Mouse (Mus musculus): Measurements from ENCODE around the gene Inpp5a.

Inpp5a gene

GRCm38 (mm10) chr7:139437926-139438600, 49.2 kb downstream of the Inpp5a start:
- peak; percentile 36; the same call in 1 of the 2 replicates for ATAC-seq (ENCODE audit: insufficient number of reproducible peaks, low FRiP score, low TSS enrichment)

DNA sequence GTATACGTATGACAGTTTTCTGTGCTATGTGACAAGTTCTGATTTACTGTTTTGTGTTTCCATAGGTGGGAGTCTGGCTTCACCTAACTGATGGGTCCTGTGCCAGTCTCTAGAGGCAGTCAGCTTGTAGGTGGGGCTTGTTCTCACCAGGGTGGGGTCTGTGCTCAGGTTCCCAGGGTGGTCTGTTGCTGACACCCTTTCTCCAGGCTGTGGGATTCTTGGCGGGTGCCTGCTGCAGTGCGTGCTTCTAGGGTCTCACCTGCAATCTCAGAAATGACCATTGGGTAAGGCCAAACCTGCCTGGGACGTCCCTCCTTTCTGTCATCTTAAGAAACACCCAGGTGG, 49.7 kb downstream of the Inpp5a start:
- no peak for ATAC-seq (ENCODE audit: insufficient number of reproducible peaks, low FRiP score, low TSS enrichment)

DNA sequence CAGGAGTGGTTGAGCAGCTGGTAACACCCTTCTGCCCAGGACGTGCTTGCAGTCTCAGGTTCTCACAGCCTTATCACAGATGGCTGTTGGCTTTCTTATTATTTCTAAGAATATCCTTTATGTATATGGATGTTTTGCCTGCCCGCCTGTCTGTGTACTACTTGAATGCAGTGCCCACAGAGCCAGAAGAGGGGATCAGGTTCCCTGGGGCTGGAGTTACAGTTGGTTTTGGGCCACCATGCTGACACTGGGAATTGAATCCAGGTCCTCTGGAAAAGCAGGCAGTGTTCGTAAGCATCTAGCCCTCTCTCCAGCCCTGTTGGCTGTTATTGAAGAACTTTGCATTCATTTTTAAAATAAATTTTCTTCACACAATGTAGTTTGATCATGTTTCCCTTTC, 50.1 kb downstream of the Inpp5a start:
- no peak for ATAC-seq (ENCODE audit: insufficient number of reproducible peaks, low FRiP score, low TSS enrichment)

DNA sequence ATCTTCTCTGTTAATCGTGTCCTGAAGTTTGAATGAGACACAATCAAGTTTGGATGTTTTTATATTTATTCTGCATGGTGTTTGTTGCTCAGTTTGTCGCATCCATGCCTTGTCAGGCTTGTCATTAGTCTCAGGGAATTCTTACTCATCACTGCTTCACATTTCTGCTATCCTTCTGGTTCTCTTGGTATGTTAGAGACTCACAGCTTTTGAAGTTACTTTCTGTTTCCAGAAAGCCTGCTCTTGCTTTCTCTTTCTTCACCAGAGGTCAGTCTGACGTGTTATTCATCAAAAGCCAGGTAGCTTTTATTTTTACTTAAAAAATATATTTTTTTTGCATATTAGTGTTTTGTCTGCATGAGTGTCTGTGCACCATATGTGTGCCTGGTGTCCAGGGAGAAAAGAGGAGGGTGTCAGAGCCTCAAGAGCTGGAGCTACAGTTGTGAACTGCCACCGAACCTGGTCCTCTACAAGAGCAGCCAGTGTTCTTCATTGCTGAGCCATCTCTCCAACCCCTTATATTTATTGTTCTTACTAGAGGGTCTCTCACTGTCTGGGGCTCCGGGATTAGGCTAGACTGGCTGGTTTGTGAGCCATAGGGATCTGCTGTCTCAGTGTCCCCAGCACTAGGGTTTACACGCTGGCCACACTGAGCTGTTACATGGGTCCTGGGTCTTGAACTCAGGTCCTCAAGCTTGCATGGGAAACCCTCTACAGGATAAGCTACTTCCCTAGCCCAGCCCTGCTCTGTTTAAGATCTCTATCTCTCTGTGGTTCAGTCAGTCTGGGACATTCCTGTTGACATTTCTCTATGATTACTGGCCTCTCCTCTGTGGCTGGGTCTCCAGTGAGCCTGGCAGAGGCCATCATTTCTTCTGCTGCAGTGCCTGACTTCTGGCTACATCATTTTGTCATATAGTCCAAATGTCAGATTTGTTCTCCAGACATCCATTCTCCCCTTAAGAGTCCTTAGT, 51.3 kb downstream of the Inpp5a start:
- no peak for ATAC-seq (ENCODE audit: insufficient number of reproducible peaks, low FRiP score, low TSS enrichment)

DNA sequence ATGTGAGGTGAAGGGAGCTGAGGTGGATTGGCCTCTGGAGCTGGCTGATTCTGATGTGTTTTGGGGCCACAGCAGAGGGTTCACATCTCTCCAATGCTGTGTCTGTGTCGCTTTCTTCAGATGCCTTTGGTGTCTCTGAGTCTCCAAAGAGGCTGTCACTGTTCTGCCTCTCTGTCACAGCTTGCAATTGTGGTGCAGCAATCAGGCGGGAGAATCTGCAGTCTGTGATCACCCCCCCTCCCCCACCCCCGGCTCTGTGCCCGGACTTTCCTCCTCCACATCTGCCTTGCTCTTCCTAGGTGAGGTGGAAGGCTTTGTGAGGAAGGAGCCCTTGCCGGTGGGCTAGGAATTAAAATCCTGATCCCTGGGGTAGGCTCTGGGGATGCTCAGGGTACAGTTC, 52.1 kb downstream of the Inpp5a start:
- ATAC-seq (ENCODE audit: insufficient number of reproducible peaks, low FRiP score, low TSS enrichment): no peak

DNA sequence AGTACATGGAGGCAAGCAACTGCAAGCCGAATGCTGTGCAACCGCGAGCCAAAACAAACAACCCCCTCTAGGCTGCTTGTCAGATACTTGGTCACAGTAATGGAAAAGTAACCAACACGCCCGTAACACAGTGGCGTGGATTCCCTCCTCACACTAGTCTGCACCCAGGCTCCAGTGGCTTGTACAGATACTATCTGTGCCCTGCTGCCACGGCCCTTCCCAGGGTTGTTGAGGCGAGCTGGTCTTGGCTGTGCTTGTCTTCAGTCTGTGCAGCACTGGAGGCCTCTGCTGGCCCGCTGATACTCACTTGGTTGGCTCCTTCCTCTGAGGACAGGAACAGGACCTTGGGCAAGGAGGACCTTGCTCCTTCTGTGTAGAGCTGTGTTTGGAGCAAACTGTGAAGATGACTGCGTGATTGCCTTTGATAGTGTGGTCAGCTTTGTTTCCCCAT, 52.9 kb downstream of the Inpp5a start:
- peak; percentile 26; the same call in 1 of the 2 replicates for ATAC-seq (ENCODE audit: insufficient number of reproducible peaks, low FRiP score, low TSS enrichment)

GRCm38 (mm10) chr7:139445621-139446020, 56.7 kb downstream of the Inpp5a start:
- no peak for ATAC-seq (ENCODE audit: insufficient number of reproducible peaks, low FRiP score, low TSS enrichment)

DNA sequence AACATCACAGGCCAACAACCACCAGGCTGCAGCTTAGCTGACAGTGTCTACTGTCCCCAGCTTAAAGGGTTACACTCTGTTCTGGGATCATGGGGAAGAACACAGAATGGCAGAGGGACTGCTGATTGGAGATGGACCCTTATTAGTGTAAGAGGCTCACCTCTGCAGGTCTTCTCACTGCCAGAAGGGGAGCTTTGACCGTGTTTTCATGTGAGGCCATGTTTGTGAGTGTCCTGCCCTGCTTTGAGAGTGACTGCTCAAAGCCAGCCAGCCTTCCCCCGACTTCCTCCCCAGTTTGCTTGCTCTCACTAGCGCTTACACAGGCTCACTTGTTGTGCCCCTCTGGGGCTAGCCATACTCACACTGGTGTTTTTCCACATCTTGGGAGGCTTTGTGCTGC, 58.5 kb downstream of the Inpp5a start:
- ATAC-seq (ENCODE audit: insufficient number of reproducible peaks, low FRiP score, low TSS enrichment): no peak

DNA sequence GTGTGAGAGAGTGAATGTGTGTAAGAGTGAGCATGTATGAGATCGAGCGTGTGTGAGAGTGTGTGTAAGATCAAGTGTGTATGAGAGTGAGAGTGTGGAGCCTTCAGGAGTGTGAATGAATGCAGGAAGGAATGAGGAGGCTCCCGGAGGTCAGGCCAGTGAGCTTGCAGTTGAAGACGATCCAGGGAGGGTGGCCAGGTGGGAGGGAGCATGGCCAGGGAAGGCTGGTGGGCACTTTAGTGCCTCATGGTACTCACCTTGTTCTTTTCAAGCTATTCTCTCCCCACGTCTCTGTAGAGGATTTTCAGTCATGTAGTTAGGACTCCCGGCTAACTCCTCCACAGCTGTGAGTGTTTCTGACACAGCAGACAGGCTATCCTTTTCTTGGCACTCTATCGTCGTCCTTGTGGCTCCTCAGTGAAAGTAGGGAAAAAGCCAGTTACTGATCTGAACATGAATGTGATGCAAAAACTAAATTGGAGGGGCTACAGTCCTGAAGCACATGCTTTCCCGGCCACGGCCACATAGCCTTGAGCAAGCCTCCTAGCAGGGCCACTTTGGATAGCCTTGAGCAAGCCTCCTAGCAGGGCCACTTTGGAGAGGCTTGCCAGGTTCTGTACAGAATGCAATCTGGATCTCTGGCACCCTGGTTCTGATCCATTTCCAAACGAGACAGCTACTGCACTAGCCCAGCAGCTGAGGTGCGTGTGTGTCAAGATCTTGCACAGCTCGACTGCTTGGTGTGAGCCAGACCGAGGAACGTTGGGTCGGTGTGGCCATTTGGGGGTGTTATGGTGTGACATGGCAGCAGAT, 61.5 kb downstream of the Inpp5a start:
- ATAC-seq (ENCODE audit: insufficient number of reproducible peaks, low FRiP score, low TSS enrichment): peak; percentile 23; the same call in 1 of the 2 replicates

DNA sequence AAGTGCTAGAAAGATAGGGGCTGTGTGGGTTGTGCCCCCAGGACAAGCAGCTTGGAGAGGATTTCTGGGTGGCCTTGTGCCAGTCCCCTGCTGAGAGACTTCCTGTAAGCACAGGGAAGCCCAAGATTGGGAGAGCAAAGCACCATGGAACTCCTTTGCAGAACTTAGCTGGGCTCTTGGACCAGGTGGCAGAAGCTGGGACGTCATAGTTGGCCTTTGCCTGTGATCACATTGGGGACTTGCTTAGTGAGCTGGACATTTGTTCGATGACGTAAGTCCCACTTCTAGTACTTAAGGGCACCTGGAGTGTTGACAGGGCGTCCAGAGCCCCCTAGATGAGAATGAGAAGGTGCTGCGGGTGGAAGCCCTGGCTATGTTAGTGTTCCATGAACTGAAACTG, 62.8 kb downstream of the Inpp5a start:
- no peak for ATAC-seq (ENCODE audit: insufficient number of reproducible peaks, low FRiP score, low TSS enrichment)

GRCm38 (mm10) chr7:139452199-139452598, 63.3 kb downstream of the Inpp5a start:
- no peak for ATAC-seq (ENCODE audit: insufficient number of reproducible peaks, low FRiP score, low TSS enrichment)

DNA sequence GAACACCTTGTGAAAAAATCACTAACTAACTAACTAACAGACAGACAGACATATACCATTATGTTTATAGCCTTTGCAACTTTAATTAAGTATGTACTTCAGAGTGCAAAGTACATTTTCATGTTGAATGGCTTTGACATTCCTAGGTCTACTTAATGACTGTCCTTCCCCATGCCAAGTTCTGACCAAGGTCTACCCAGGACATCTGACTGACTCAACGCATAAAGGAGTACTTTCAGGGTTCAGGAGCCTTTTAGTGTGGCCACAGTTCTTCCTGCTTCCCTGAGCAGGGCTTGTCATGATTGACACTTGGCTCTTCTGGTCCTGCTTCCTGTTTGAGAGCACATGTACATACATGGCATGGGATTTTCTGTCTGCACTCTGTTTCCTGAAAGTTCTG, 64.3 kb downstream of the Inpp5a start:
- no peak for ATAC-seq (ENCODE audit: insufficient number of reproducible peaks, low FRiP score, low TSS enrichment)

- ATAC-seq (ENCODE audit: insufficient number of reproducible peaks, low FRiP score, low TSS enrichment): no peak
Measured at GRCm38 (mm10) chr7:139454285-139454684, 65.4 kb downstream of the Inpp5a start.

- ATAC-seq (ENCODE audit: insufficient number of reproducible peaks, low FRiP score, low TSS enrichment): no peak
Measured at GRCm38 (mm10) chr7:139456759-139457158, 67.8 kb downstream of the Inpp5a start.

GRCm38 (mm10) chr7:139461344-139461743, 72.4 kb downstream of the Inpp5a start:
- ATAC-seq (ENCODE audit: insufficient number of reproducible peaks, low FRiP score, low TSS enrichment): no peak

DNA sequence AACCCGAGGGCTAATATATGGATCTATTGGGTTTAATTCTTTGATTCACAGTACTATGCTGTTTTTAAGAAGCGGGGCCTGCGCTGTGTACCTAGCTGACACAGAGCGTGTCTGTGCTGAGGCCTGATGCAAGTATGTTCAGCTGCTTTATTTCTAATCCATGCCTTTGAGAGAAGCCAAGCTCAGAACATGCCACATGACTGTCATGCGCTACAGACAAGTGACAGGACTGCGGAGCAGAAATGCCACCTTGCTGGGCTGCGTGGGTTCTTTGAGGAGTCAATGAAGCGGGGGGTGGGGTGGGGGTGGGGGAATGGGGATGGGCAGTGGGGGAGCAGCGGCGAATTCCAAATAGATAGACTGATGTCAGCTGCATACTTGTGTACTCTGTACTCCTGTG, 73.2 kb downstream of the Inpp5a start:
- no peak for ATAC-seq (ENCODE audit: insufficient number of reproducible peaks, low FRiP score, low TSS enrichment)

GRCm38 (mm10) chr7:139465538-139465937, 76.6 kb downstream of the Inpp5a start:
- ATAC-seq (ENCODE audit: insufficient number of reproducible peaks, low FRiP score, low TSS enrichment): no peak

GRCm38 (mm10) chr7:139466484-139467176, 77.7 kb downstream of the Inpp5a start:
- no peak for ATAC-seq (ENCODE audit: insufficient number of reproducible peaks, low FRiP score, low TSS enrichment)

DNA sequence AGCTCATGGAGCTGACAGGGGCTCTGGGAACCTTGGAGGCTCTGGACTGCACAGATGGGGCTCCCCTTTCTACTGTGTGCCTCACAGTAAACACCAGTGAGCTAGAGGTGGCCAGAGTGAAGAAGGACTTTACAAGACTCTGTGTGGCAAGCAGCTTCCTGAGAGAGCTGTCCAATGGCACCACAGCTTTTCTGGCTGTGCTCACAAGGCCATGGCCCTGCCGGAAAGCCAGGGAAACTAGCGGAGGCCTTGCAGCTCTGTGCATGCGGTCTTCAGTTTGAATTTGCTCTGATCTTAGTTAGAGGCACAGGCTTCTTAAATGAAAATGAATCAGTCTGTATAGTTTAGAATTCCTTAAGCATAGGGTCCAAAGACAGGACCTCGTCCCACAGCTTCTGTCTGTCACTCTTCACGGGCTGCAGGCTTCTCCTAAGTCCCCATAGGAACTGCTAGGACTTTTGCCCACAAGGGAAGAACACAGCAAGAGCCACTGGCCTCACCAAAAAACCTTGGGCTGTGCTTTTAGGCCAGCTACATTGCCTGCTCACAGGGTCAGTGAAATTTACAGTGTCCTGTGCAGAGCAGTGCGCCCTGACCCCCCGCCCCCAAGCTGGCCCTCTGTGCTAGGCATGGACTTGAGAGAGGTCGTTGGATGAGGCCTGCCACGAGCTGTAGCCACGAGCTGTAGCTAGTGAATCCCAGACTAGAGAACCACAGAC, 78.4 kb downstream of the Inpp5a start:
- ATAC-seq (ENCODE audit: insufficient number of reproducible peaks, low FRiP score, low TSS enrichment): 0 out of 2 replicates have a peak, but pooled peaks have one; percentile 29
